Mouse (Mus musculus) megakaryocyte-erythroid progenitor cell, adult 5-6 weeks (primary cell): ENCODE measurements around the gene Hnrnpm. TPM values are rescaled to one million over a fixed set of nuclear protein-coding genes. Genes with fewer than 3 reads are reported as not detected.

ENCODE experiments used
- ATAC-seq: replicated peaks from 2 replicates; pipeline ENCODE4 v1.8.0; 2016; ENCODE audit warnings: mild to moderate bottlenecking, inconsistent platforms; ENCODE audit not compliant: severe bottlenecking, poor library complexity, low FRiP score, low TSS enrichment
- total RNA-seq, 2 experiments: library from RNA; stranded (forward) in 1 of 2; stranded (reverse) in 1 of 2; fragments of 200-1000, 215-1000 nt in 1 of 2; fragments of >200 nt in 1 of 2; fragmentation: Nextera tagmentation in 1 of 2; gene quantifications; 2 replicates each; pipeline ENCODE4 v1.2.3; 2014 to 2017

Gene Hnrnpm
- total RNA-seq, 2 experiments from 2014 or later = 437 to 579 TPM

GRCm38 (mm10) chr17:33607273-33607672 lies 79.4 kb downstream of the Hnrnpm start:
- ATAC-seq = peak; percentile 47; the same call in 1 of the 2 replicates

GRCm38 (mm10) chr17:33601947-33602346 lies 84.7 kb downstream of the Hnrnpm start:
- no peak for ATAC-seq

DNA sequence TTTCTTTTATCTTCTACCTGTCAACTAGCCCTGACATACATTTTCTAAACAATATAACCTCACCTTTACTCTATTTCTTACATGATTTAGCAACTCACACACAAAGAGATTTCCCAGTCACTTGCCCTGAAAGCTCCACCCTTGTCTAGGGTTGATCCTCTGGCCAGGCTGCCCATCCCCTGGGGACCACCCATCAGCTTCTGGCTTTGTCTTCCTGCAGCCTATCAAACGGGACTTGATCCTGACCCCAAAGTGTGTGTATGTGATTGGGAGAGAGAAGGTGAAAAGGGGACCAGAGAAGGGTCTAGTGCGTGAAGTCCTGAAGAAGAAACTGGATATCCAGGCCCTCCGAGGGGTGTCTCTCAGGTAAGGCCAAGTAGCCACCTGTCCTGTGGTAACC lies 85.8 kb downstream of the Hnrnpm start:
- no peak for ATAC-seq

- ATAC-seq = no peak
Observed at GRCm38 (mm10) chr17:33599836-33600475, 86.7 kb downstream of the Hnrnpm start.

GRCm38 (mm10) chr17:33598506-33598905 lies 88.2 kb downstream of the Hnrnpm start:
- no peak for ATAC-seq

DNA sequence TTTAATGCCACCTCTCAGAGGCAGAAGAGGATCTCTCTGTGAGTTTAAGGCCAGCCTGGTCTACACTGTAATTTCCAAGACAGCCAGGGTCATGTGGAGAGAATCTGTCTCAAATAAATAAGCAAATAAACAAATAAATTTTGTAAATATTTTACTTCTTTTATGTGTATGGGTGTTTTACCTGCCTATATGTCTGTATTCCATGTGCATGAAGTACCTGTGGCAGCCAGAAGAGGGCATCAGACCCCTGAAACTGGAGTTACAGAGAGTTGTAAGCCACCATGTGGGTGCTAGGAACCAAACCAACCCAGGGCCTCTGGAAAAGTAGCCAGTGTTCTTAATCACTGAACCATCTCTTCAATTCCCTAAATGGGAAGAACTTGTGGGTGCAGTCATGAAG lies 89.4 kb downstream of the Hnrnpm start:
- ATAC-seq = no peak

Other genes with a start within 250 kb of the Hnrnpm start
- 13.2 and 22.8 TPM in 2 replicates for gene Adamts10, start 162.7 kb downstream of the Hnrnpm start, total RNA-seq (2014; fragmentation: Nextera tagmentation)
- gene Adamts10, start 162.7 kb downstream of the Hnrnpm start, total RNA-seq (2017) = 5.4 and 6.6 TPM in 2 replicates
- gene Myo1f, start 131.2 kb downstream of the Hnrnpm start, total RNA-seq (2014; fragmentation: Nextera tagmentation) = 1.0 and 6.1 TPM in 2 replicates
- 5.6 and 20.0 TPM in 2 replicates for gene Myo1f, start 131.2 kb downstream of the Hnrnpm start, total RNA-seq (2017)
- gene Zfp414, start 57.8 kb downstream of the Hnrnpm start, total RNA-seq (2014; fragmentation: Nextera tagmentation) = 34.3 and 57.7 TPM in 2 replicates
- 10.7 and 13.5 TPM in 2 replicates for gene Zfp414, start 57.8 kb downstream of the Hnrnpm start, total RNA-seq (2017)
- 0.72 TPM in 1 of 2 replicates, not detected in the other for gene Pram1, start 48.8 kb downstream of the Hnrnpm start, total RNA-seq (2014; fragmentation: Nextera tagmentation)
- not detected in 2 replicates for gene Pram1, start 48.8 kb downstream of the Hnrnpm start, total RNA-seq (2017)
- gene March2, start 31.8 kb upstream of the Hnrnpm start, total RNA-seq (2014; fragmentation: Nextera tagmentation) = 53.7 and 55.5 TPM in 2 replicates
- gene March2, start 31.8 kb upstream of the Hnrnpm start, total RNA-seq (2017) = 33.4 and 48.1 TPM in 2 replicates
- 98.0 and 144 TPM in 2 replicates for gene Rab11b, start 73.7 kb upstream of the Hnrnpm start, total RNA-seq (2014; fragmentation: Nextera tagmentation)
- gene Rab11b, start 73.7 kb upstream of the Hnrnpm start, total RNA-seq (2017) = 27.5 and 33.0 TPM in 2 replicates
- gene Angptl4, start 95.0 kb upstream of the Hnrnpm start, total RNA-seq (2014; fragmentation: Nextera tagmentation) = 14.9 and 18.2 TPM in 2 replicates
- 13.0 and 17.1 TPM in 2 replicates for gene Angptl4, start 95.0 kb upstream of the Hnrnpm start, total RNA-seq (2017)
- 12.0 and 19.7 TPM in 2 replicates for gene Kank3, start 123.7 kb upstream of the Hnrnpm start, total RNA-seq (2014; fragmentation: Nextera tagmentation)
- 1.6 and 2.4 TPM in 2 replicates for gene Kank3, start 123.7 kb upstream of the Hnrnpm start, total RNA-seq (2017)
- 3,294 and 3,898 TPM in 2 replicates for gene Rps28, start 137.7 kb upstream of the Hnrnpm start, total RNA-seq (2014; fragmentation: Nextera tagmentation)
- gene Rps28, start 137.7 kb upstream of the Hnrnpm start, total RNA-seq (2017) = 3,120 and 3,626 TPM in 2 replicates
- 261 and 275 TPM in 2 replicates for gene Ndufa7, start 137.7 kb upstream of the Hnrnpm start, total RNA-seq (2014; fragmentation: Nextera tagmentation)
- gene Ndufa7, start 137.7 kb upstream of the Hnrnpm start, total RNA-seq (2017) = 85.6 and 250 TPM in 2 replicates
- gene Cd320, start 156.2 kb upstream of the Hnrnpm start, total RNA-seq (2014; fragmentation: Nextera tagmentation) = 11.4 and 19.2 TPM in 2 replicates
- 14.1 and 19.6 TPM in 2 replicates for gene Cd320, start 156.2 kb upstream of the Hnrnpm start, total RNA-seq (2017)
- gene Gm7029, start 187.0 kb upstream of the Hnrnpm start, total RNA-seq (2014; fragmentation: Nextera tagmentation) = not detected in 2 replicates
- not detected in 2 replicates for gene Gm7029, start 187.0 kb upstream of the Hnrnpm start, total RNA-seq (2017)
- gene Kifc1, start 203.8 kb upstream of the Hnrnpm start, total RNA-seq (2014; fragmentation: Nextera tagmentation) = 14.7 and 31.9 TPM in 2 replicates
- gene Kifc1, start 203.8 kb upstream of the Hnrnpm start, total RNA-seq (2017) = 15.6 and 17.0 TPM in 2 replicates
- not detected in 2 replicates for gene Platr17, start 218.3 kb upstream of the Hnrnpm start, total RNA-seq (2014; fragmentation: Nextera tagmentation)
- gene Platr17, start 218.3 kb upstream of the Hnrnpm start, total RNA-seq (2017) = not detected in 2 replicates
- 60.3 and 70.5 TPM in 2 replicates for gene Daxx, start 222.6 kb upstream of the Hnrnpm start, total RNA-seq (2014; fragmentation: Nextera tagmentation)
- gene Daxx, start 222.6 kb upstream of the Hnrnpm start, total RNA-seq (2017) = 41.3 and 49.0 TPM in 2 replicates
- 47.9 and 65.3 TPM in 2 replicates for gene Tapbp, start 229.0 kb upstream of the Hnrnpm start, total RNA-seq (2014; fragmentation: Nextera tagmentation)
- gene Tapbp, start 229.0 kb upstream of the Hnrnpm start, total RNA-seq (2017) = 35.6 and 42.1 TPM in 2 replicates
- gene Zbtb22, start 229.0 kb upstream of the Hnrnpm start, total RNA-seq (2014; fragmentation: Nextera tagmentation) = 18.0 and 18.4 TPM in 2 replicates
- gene Zbtb22, start 229.0 kb upstream of the Hnrnpm start, total RNA-seq (2017) = 14.9 and 18.6 TPM in 2 replicates
- gene Rgl2, start 242.7 kb upstream of the Hnrnpm start, total RNA-seq (2014; fragmentation: Nextera tagmentation) = 42.6 and 49.0 TPM in 2 replicates
- 10.4 and 14.0 TPM in 2 replicates for gene Rgl2, start 242.7 kb upstream of the Hnrnpm start, total RNA-seq (2017)